In the genomic region with DNA sequence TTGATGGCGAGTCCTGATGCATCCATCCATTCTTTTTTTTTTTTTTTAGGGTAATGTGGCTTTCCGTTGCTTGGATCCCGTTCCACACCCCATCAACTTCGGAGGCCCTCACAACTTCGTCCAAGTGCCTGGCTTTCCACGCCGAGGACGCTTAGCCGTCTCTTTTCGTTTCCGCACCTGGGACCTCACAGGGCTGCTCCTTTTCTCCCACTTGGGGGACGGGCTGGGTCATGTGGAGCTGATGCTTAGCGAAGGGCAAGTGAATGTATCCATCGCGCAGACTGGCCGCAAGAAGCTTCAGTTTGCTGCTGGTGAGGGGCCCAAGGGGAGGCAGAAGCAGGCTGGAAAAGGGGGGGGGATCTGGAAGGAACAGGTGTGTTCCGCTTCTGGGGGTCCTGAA, we compare ENCODE assay signal across 15 mouse cellular contexts. TPM values are rescaled to one million over a fixed set of nuclear protein-coding genes. Genes with fewer than 3 reads are reported as not detected.
DNase-seq lines count a peak whose midpoint lies in the region; ATAC-seq lines count a peak whose summit lies in the region.
"Had no signal": no experiment of that assay in that cellular context is flagged by ENCODE, and none has a peak within 500 bp of the region (broad histone marks: within the 10 kb centered on the region; RNA-seq: fewer than 3 reads in every experiment).

No protein-coding gene starts in this region.

- H3K9me3 ChIP-seq in midbrain, embryonic 11.5 days (ENCODE audit: control insufficient read depth, low read length) = no peaks in the 10 kb centered on the region
- no peaks in the 10 kb centered on the region for H3K9me3 ChIP-seq in midbrain, embryonic 14.5 days (ENCODE audit: control insufficient read depth, low read length)
- no peaks in the 10 kb centered on the region for H3K9me3 ChIP-seq in limb, embryonic 10.5 days (replicated peaks)
- H3K9me3 ChIP-seq: embryonic facial prominence, embryonic 13.5 days; embryonic facial prominence, embryonic 15.5 days; forebrain, embryonic 10.5 days; forebrain, embryonic 12.5 days had no signal

- no peak overlapping the region for H3K4me2 ChIP-seq in midbrain, embryonic 11.5 days
- no peak overlapping the region for H3K4me2 ChIP-seq in midbrain, embryonic 14.5 days (ENCODE audit: low read length)
- H3K4me2 ChIP-seq: embryonic facial prominence, embryonic 13.5 days; embryonic facial prominence, embryonic 15.5 days; forebrain, embryonic 12.5 days had no signal

- no peak overlapping the region for H3K9ac ChIP-seq in midbrain, embryonic 11.5 days (ENCODE audit: low read length)
- no peak overlapping the region; the same call in 1 of the 2 replicates for H3K9ac ChIP-seq in midbrain, embryonic 14.5 days (replicated peaks; ENCODE audit: low read length)
- H3K9ac ChIP-seq: embryonic facial prominence, embryonic 13.5 days; embryonic facial prominence, embryonic 15.5 days; forebrain, embryonic 12.5 days had no signal

- peak; percentile 51 for DNase-seq in cerebellum, adult 9-11 months
- no peak for DNase-seq in cerebellum, postnatal 4 days (ENCODE audit: low spot score in 2 of 2)
- peak; percentile 83 for DNase-seq in midbrain, embryonic 11.5 days (ENCODE audit: low spot score, missing footprints)
- DNase-seq in midbrain, embryonic 14.5 days = no peak
- DNase-seq in limb, embryonic 10.5 days (ENCODE audit: low spot score) = peak; percentile 30
- no peak for DNase-seq in left cerebral cortex, adult 8-10 months (ENCODE audit: low spot score in 2 of 2)

- H3K4me1 ChIP-seq in midbrain, embryonic 11.5 days (ENCODE audit: control insufficient read depth, insufficient read depth, low read length) = peaks cover 4% of the 10 kb centered on the region
- peaks cover 15% of the 10 kb centered on the region for H3K4me1 ChIP-seq in midbrain, embryonic 14.5 days (ENCODE audit: control insufficient read depth, insufficient read depth, low read length)
- H3K4me1 ChIP-seq in limb, embryonic 10.5 days = peaks cover 28% of the 10 kb centered on the region

- 58% methylated on average over 17 of the region's 17 CpGs for WGBS in midbrain, embryonic 11.5 days
- WGBS in midbrain, embryonic 14.5 days = 65% methylated on average over 17 of the region's 17 CpGs
- WGBS in limb, embryonic 10.5 days = 69% methylated on average over 17 of the region's 17 CpGs

- no peak for ATAC-seq in midbrain, embryonic 11.5 days (ENCODE audit: low FRiP score)
- ATAC-seq in midbrain, embryonic 14.5 days (ENCODE audit: low FRiP score, low TSS enrichment) = no peak
- ATAC-seq: forebrain, embryonic 14.5 days; forebrain, embryonic 16.5 days had no signal

- H3K27ac ChIP-seq in midbrain, embryonic 11.5 days (ENCODE audit: low read depth, low read length) = no peak overlapping the region
- no peak overlapping the region for H3K27ac ChIP-seq in midbrain, embryonic 14.5 days (replicated peaks; ENCODE audit: low read depth, low read length)
- H3K27ac ChIP-seq in limb, embryonic 10.5 days = no peak overlapping the region
- H3K27ac ChIP-seq: embryonic facial prominence, embryonic 13.5 days; embryonic facial prominence, embryonic 15.5 days; forebrain, embryonic 10.5 days; forebrain, embryonic 12.5 days had no signal

- no peak overlapping the region for H3K4me3 ChIP-seq in midbrain, embryonic 11.5 days (ENCODE audit: low read depth, low read length)
- H3K4me3 ChIP-seq in midbrain, embryonic 14.5 days (replicated peaks; ENCODE audit: low read depth, low read length) = no peak overlapping the region
- H3K4me3 ChIP-seq in limb, embryonic 10.5 days = no peak overlapping the region
- H3K4me3 ChIP-seq: embryonic facial prominence, embryonic 13.5 days; embryonic facial prominence, embryonic 15.5 days; erythroblast, embryonic 14.5 days; forebrain, embryonic 10.5 days; forebrain, embryonic 12.5 days had no signal

- no peaks in the 10 kb centered on the region for H3K36me3 ChIP-seq in midbrain, embryonic 11.5 days (ENCODE audit: control insufficient read depth, insufficient read depth, low read length)
- H3K36me3 ChIP-seq in midbrain, embryonic 14.5 days (ENCODE audit: control insufficient read depth, insufficient read depth, low read length) = 0 out of 2 replicates have a peak, but pooled peaks cover 4% of the 10 kb centered on the region
- no peaks in the 10 kb centered on the region for H3K36me3 ChIP-seq in limb, embryonic 10.5 days
- H3K36me3 ChIP-seq: embryonic facial prominence, embryonic 13.5 days; embryonic facial prominence, embryonic 15.5 days; forebrain, embryonic 10.5 days; forebrain, embryonic 12.5 days had no signal

- peaks cover 38% of the 10 kb centered on the region for H3K27me3 ChIP-seq in midbrain, embryonic 11.5 days (ENCODE audit: control insufficient read depth, insufficient read depth, low read length)
- peaks cover 30% of the 10 kb centered on the region for H3K27me3 ChIP-seq in midbrain, embryonic 14.5 days (ENCODE audit: control insufficient read depth, insufficient read depth, low read length)
- H3K27me3 ChIP-seq in limb, embryonic 10.5 days (ENCODE audit: low read depth, poor library complexity, severe bottlenecking) = peaks cover 71% of the 10 kb centered on the region

RNA-seq across cellular contexts. Expression of a gene that starts 5.0 kb away (rescaled TPM):
- not detected in 2 replicates for polyA plus RNA-seq in midbrain, embryonic 11.5 days (2014; fragmentation: Nextera tagmentation; extraction: Ambion mirVana)
- polyA plus RNA-seq in midbrain, embryonic 14.5 days (2014; fragmentation: Nextera tagmentation; extraction: Ambion mirVana) = 0.16 TPM in 1 of 2 replicates, not detected in the other
- not detected in 2 replicates for polyA plus RNA-seq in limb, embryonic 10.5 days (2016; fragmentation: Nextera tagmentation; extraction: Ambion mirVana)
- under 1 TPM in 2 of 4 experiments, not detected in 2; 0.18 to 0.34 TPM for total RNA-seq in left cerebral cortex, adult 8-10 months (2022)
- total RNA-seq: common myeloid progenitor, adult 5-6 weeks; MEL had no signal
- polyA plus RNA-seq: forebrain, embryonic 10.5 days; forebrain, embryonic 16.5 days had no signal

RNA-seq across cellular contexts. Expression of a gene that starts 9.1 kb away (rescaled TPM):
- polyA plus RNA-seq in midbrain, embryonic 11.5 days (2014; fragmentation: Nextera tagmentation; extraction: Ambion mirVana) = 5.8 and 7.2 TPM in 2 replicates
- 8.2 and 8.4 TPM in 2 replicates for polyA plus RNA-seq in midbrain, embryonic 14.5 days (2014; fragmentation: Nextera tagmentation; extraction: Ambion mirVana)
- 1.9 and 3.0 TPM in 2 replicates for polyA plus RNA-seq in limb, embryonic 10.5 days (2016; fragmentation: Nextera tagmentation; extraction: Ambion mirVana)
- total RNA-seq in left cerebral cortex, adult 8-10 months (2022) = 10 to 100 TPM; 13.5 to 15.9 (median 15.3) TPM

RNA-seq across cellular contexts. Expression of a gene that starts 9.9 kb away (rescaled TPM):
- polyA plus RNA-seq in midbrain, embryonic 11.5 days (2014; fragmentation: Nextera tagmentation; extraction: Ambion mirVana) = 0.30 and 0.32 TPM in 2 replicates
- polyA plus RNA-seq in midbrain, embryonic 14.5 days (2014; fragmentation: Nextera tagmentation; extraction: Ambion mirVana) = 2.3 and 2.8 TPM in 2 replicates
- polyA plus RNA-seq in limb, embryonic 10.5 days (2016; fragmentation: Nextera tagmentation; extraction: Ambion mirVana) = 0.04 and 0.09 TPM in 2 replicates
- total RNA-seq in left cerebral cortex, adult 8-10 months (2022) = 100 to 1,000 TPM; 173 to 184 (median 176) TPM
- total RNA-seq: MEL had no signal

RNA-seq across cellular contexts. Expression of a gene that starts 24.6 kb away (rescaled TPM):
- polyA plus RNA-seq in midbrain, embryonic 11.5 days (2014; fragmentation: Nextera tagmentation; extraction: Ambion mirVana) = 3.4 and 5.1 TPM in 2 replicates
- 42.2 and 56.0 TPM in 2 replicates for polyA plus RNA-seq in midbrain, embryonic 14.5 days (2014; fragmentation: Nextera tagmentation; extraction: Ambion mirVana)
- polyA plus RNA-seq in limb, embryonic 10.5 days (2016; fragmentation: Nextera tagmentation; extraction: Ambion mirVana) = 2.5 and 3.0 TPM in 2 replicates
- 10 to 100 TPM; 53.1 to 58.8 (median 56.7) TPM for total RNA-seq in left cerebral cortex, adult 8-10 months (2022)
- total RNA-seq: common myeloid progenitor, adult 5-6 weeks; MEL had no signal
- polyA plus RNA-seq: erythroblast, embryonic 14.5 days had no signal

RNA-seq across cellular contexts. Expression of a gene that starts 46.0 kb away (rescaled TPM):
- polyA plus RNA-seq in midbrain, embryonic 11.5 days (2014; fragmentation: Nextera tagmentation; extraction: Ambion mirVana) = 10.4 and 10.6 TPM in 2 replicates
- polyA plus RNA-seq in midbrain, embryonic 14.5 days (2014; fragmentation: Nextera tagmentation; extraction: Ambion mirVana) = 25.1 and 25.6 TPM in 2 replicates
- polyA plus RNA-seq in limb, embryonic 10.5 days (2016; fragmentation: Nextera tagmentation; extraction: Ambion mirVana) = 10.1 and 13.6 TPM in 2 replicates
- 10 to 100 TPM; 62.4 to 63.9 (median 63.7) TPM for total RNA-seq in left cerebral cortex, adult 8-10 months (2022)

Comparison
In these comparisons a context has a peak if more than half of its experiments do, and no peak if none do; other contexts are left out.
1. DNase-seq: peak in cerebellum, adult 9-11 months (single experiment), midbrain, embryonic 11.5 days (single experiment) and limb, embryonic 10.5 days (single experiment); none in cerebellum, postnatal 4 days (0 of 2), midbrain, embryonic 14.5 days (single experiment) and left cerebral cortex, adult 8-10 months (0 of 2).